Mouse (Mus musculus): Measurements from ENCODE around the gene Rps17. TPM values are rescaled to one million over a fixed set of nuclear protein-coding genes. Genes with fewer than 3 reads are reported as not detected.
A peak's percentile ranks its signal among the peaks of the same experiment; 100 is the strongest.

Rps17 gene
- polyA plus RNA-seq, 1 experiment from 2014 or later = 900 TPM

- Histone ChIP-seq H3K4me2 (ENCODE audit: low read length) (no peak overlapping the region), H3K4me1 (ENCODE audit: control insufficient read depth, insufficient read depth, low read length) (peaks cover 5% of the 10 kb centered on the region), H3K27ac (ENCODE audit: low read depth, low read length) (no peak overlapping the region), H3K4me3 (ENCODE audit: low read depth, low read length) (no peak overlapping the region), H3K9ac (ENCODE audit: low read length) (no peak overlapping the region), H3K9me3 (replicated peaks; ENCODE audit: control insufficient read depth, low read length) (no peaks in the 10 kb centered on the region), H3K27me3 (replicated peaks; ENCODE audit: control insufficient read depth, insufficient read depth, low read length) (no peaks in the 10 kb centered on the region), H3K36me3 (ENCODE audit: control insufficient read depth, insufficient read depth, low read length) (peaks cover 57% of the 10 kb centered on the region)
- DNase-seq (ENCODE audit: low spot score) (no peak), ATAC-seq (no peak)
- WGBS = 97% methylated on average over 21 of the region's 21 CpGs
Measured at GRCm38 (mm10) chr7:81337785-81338521, 7.1 kb downstream of the Rps17 start.

- no peak overlapping the region for H3K27ac ChIP-seq (ENCODE audit: low read depth, low read length)
- 41% methylated on average over 8 of the region's 8 CpGs for WGBS
- no peaks in the 10 kb centered on the region for H3K4me1 ChIP-seq (ENCODE audit: control insufficient read depth, insufficient read depth, low read length)
- no peak overlapping the region for H3K9ac ChIP-seq (ENCODE audit: low read length)
- no peak overlapping the region for H3K4me3 ChIP-seq (ENCODE audit: low read depth, low read length)
- ATAC-seq = no peak
- peak; percentile 76 for DNase-seq (ENCODE audit: low spot score)
- H3K36me3 ChIP-seq (ENCODE audit: control insufficient read depth, insufficient read depth, low read length) = peaks cover 53% of the 10 kb centered on the region
- no peak overlapping the region for H3K4me2 ChIP-seq (ENCODE audit: low read length)
- no peaks in the 10 kb centered on the region for H3K27me3 ChIP-seq (replicated peaks; ENCODE audit: control insufficient read depth, insufficient read depth, low read length)
- no peaks in the 10 kb centered on the region for H3K9me3 ChIP-seq (replicated peaks; ENCODE audit: control insufficient read depth, low read length)
Measured at GRCm38 (mm10) chr7:81336432-81336786, 8.6 kb downstream of the Rps17 start.

- H3K27ac ChIP-seq (ENCODE audit: low read depth, low read length) = 0 out of 2 replicates have a peak overlapping the region, but pooled peaks have one; percentile 17
- WGBS = 57% methylated on average over 18 of the region's 18 CpGs
Measured at GRCm38 (mm10) chr7:81335705-81336431, 9.2 kb downstream of the Rps17 start.

GRCm38 (mm10) chr7:81331851-81332250 lies 13.2 kb downstream of the Rps17 start:
- ATAC-seq (no peak), DNase-seq (ENCODE audit: low spot score) (no peak)
- H3K4me1 ChIP-seq (ENCODE audit: control insufficient read depth, insufficient read depth, low read length) = no peaks in the 10 kb centered on the region
- whole genome bisulfite sequencing = 90% methylated on average over 7 of the region's 7 CpGs
- peaks cover 26% of the 10 kb centered on the region for H3K36me3 ChIP-seq (ENCODE audit: control insufficient read depth, insufficient read depth, low read length)
- H3K27me3 ChIP-seq (replicated peaks; ENCODE audit: control insufficient read depth, insufficient read depth, low read length) = no peaks in the 10 kb centered on the region
- H3K4me2 ChIP-seq (ENCODE audit: low read length) = no peak overlapping the region
- no peak overlapping the region for H3K4me3 ChIP-seq (ENCODE audit: low read depth, low read length)
- no peak overlapping the region for H3K9ac ChIP-seq (ENCODE audit: low read length)
- H3K9me3 ChIP-seq (replicated peaks; ENCODE audit: control insufficient read depth, low read length) = no peaks in the 10 kb centered on the region
- H3K27ac ChIP-seq (ENCODE audit: low read depth, low read length) = no peak overlapping the region

More at GRCm38 (mm10) chr7:81335705-81336431, 9.2 kb downstream of the Rps17 start:
- no peaks in the 10 kb centered on the region for H3K4me1 ChIP-seq (ENCODE audit: control insufficient read depth, insufficient read depth, low read length)
- no peaks in the 10 kb centered on the region for H3K9me3 ChIP-seq (replicated peaks; ENCODE audit: control insufficient read depth, low read length)
- DNase-seq (ENCODE audit: low spot score) = peak; percentile 29
- no peak overlapping the region for H3K9ac ChIP-seq (ENCODE audit: low read length)
- H3K4me3 ChIP-seq (ENCODE audit: low read depth, low read length) = no peak overlapping the region
- no peaks in the 10 kb centered on the region for H3K27me3 ChIP-seq (replicated peaks; ENCODE audit: control insufficient read depth, insufficient read depth, low read length)
- no peak for ATAC-seq
- no peak overlapping the region for H3K4me2 ChIP-seq (ENCODE audit: low read length)
- H3K36me3 ChIP-seq (ENCODE audit: control insufficient read depth, insufficient read depth, low read length) = peaks cover 49% of the 10 kb centered on the region

- Histone ChIP-seq H3K4me3 (ENCODE audit: low read depth, low read length) (no peak overlapping the region), H3K4me1 (ENCODE audit: control insufficient read depth, insufficient read depth, low read length) (no peaks in the 10 kb centered on the region), H3K27me3 (replicated peaks; ENCODE audit: control insufficient read depth, insufficient read depth, low read length) (no peaks in the 10 kb centered on the region), H3K9ac (ENCODE audit: low read length) (no peak overlapping the region), H3K36me3 (ENCODE audit: control insufficient read depth, insufficient read depth, low read length) (peaks cover 24% of the 10 kb centered on the region), H3K4me2 (ENCODE audit: low read length) (no peak overlapping the region), H3K27ac (ENCODE audit: low read depth, low read length) (no peak overlapping the region), H3K9me3 (replicated peaks; ENCODE audit: control insufficient read depth, low read length) (no peaks in the 10 kb centered on the region)
- no peak for ATAC-seq
- 18% methylated on average over 3 of the region's 3 CpGs for WGBS
- DNase-seq (ENCODE audit: low spot score) = no peak
Measured at GRCm38 (mm10) chr7:81330767-81331166, 14.3 kb downstream of the Rps17 start.

GRCm38 (mm10) chr7:81327661-81328060 lies 17.4 kb downstream of the Rps17 start:
- Histone ChIP-seq H3K4me2 (ENCODE audit: low read length) (no peak overlapping the region), H3K9me3 (replicated peaks; ENCODE audit: control insufficient read depth, low read length) (no peaks in the 10 kb centered on the region), H3K27me3 (replicated peaks; ENCODE audit: control insufficient read depth, insufficient read depth, low read length) (no peaks in the 10 kb centered on the region), H3K27ac (ENCODE audit: low read depth, low read length) (no peak overlapping the region), H3K9ac (ENCODE audit: low read length) (no peak overlapping the region), H3K4me1 (ENCODE audit: control insufficient read depth, insufficient read depth, low read length) (no peaks in the 10 kb centered on the region), H3K4me3 (ENCODE audit: low read depth, low read length) (no peak overlapping the region), H3K36me3 (ENCODE audit: control insufficient read depth, insufficient read depth, low read length) (peaks cover 15% of the 10 kb centered on the region)
- 87% methylated on average over 10 of the region's 10 CpGs for WGBS
- ATAC-seq (no peak), DNase-seq (ENCODE audit: low spot score) (no peak)

- DNase-seq (ENCODE audit: low spot score) (no peak), ATAC-seq (no peak)
- H3K27ac ChIP-seq (ENCODE audit: low read depth, low read length) = no peak overlapping the region
- no peak overlapping the region for H3K4me3 ChIP-seq (ENCODE audit: low read depth, low read length)
- WGBS = 91% methylated on average over 6 of the region's 6 CpGs
- H3K36me3 ChIP-seq (ENCODE audit: control insufficient read depth, insufficient read depth, low read length) = peaks cover 9% of the 10 kb centered on the region
- H3K9me3 ChIP-seq (replicated peaks; ENCODE audit: control insufficient read depth, low read length) = no peaks in the 10 kb centered on the region
- H3K4me2 ChIP-seq (ENCODE audit: low read length) = no peak overlapping the region
- no peaks in the 10 kb centered on the region for H3K4me1 ChIP-seq (ENCODE audit: control insufficient read depth, insufficient read depth, low read length)
- H3K27me3 ChIP-seq (replicated peaks; ENCODE audit: control insufficient read depth, insufficient read depth, low read length) = no peaks in the 10 kb centered on the region
- H3K9ac ChIP-seq (ENCODE audit: low read length) = no peak overlapping the region
Measured at GRCm38 (mm10) chr7:81326859-81327258, 18.2 kb downstream of the Rps17 start.

- no peak for ATAC-seq
- Histone ChIP-seq H3K4me3 (ENCODE audit: low read depth, low read length) (no peak overlapping the region), H3K9ac (ENCODE audit: low read length) (no peak overlapping the region)
Measured at GRCm38 (mm10) chr7:81326043-81326442, 19.0 kb downstream of the Rps17 start.

GRCm38 (mm10) chr7:81321776-81322175 lies 23.3 kb downstream of the Rps17 start:
- Histone ChIP-seq H3K9me3 (replicated peaks; ENCODE audit: control insufficient read depth, low read length) (no peaks in the 10 kb centered on the region), H3K27ac (ENCODE audit: low read depth, low read length) (no peak overlapping the region), H3K4me3 (ENCODE audit: low read depth, low read length) (no peak overlapping the region), H3K27me3 (replicated peaks; ENCODE audit: control insufficient read depth, insufficient read depth, low read length) (no peaks in the 10 kb centered on the region), H3K9ac (ENCODE audit: low read length) (no peak overlapping the region), H3K4me2 (ENCODE audit: low read length) (no peak overlapping the region), H3K4me1 (ENCODE audit: control insufficient read depth, insufficient read depth, low read length) (no peaks in the 10 kb centered on the region), H3K36me3 (ENCODE audit: control insufficient read depth, insufficient read depth, low read length) (no peaks in the 10 kb centered on the region)
- DNase-seq (ENCODE audit: low spot score) (no peak), ATAC-seq (no peak)
- 84% methylated on average over 5 of the region's 5 CpGs for WGBS

More at GRCm38 (mm10) chr7:81326043-81326442, 19.0 kb downstream of the Rps17 start:
- Histone ChIP-seq H3K4me1 (ENCODE audit: control insufficient read depth, insufficient read depth, low read length) (no peaks in the 10 kb centered on the region), H3K9me3 (replicated peaks; ENCODE audit: control insufficient read depth, low read length) (no peaks in the 10 kb centered on the region), H3K27me3 (replicated peaks; ENCODE audit: control insufficient read depth, insufficient read depth, low read length) (no peaks in the 10 kb centered on the region), H3K27ac (ENCODE audit: low read depth, low read length) (no peak overlapping the region), H3K4me2 (ENCODE audit: low read length) (no peak overlapping the region), H3K36me3 (ENCODE audit: control insufficient read depth, insufficient read depth, low read length) (peaks cover 6% of the 10 kb centered on the region)
- no peak for DNase-seq (ENCODE audit: low spot score)
- 91% methylated on average over 12 of the region's 12 CpGs for WGBS
